Mouse (Mus musculus) left cerebral cortex, postnatal 10 days (tissue): ENCODE results near the gene Atrn. TPM values are rescaled to one million over a fixed set of nuclear protein-coding genes. Genes with fewer than 3 reads are reported as not detected.
A peak's percentile ranks its signal among the peaks of the same experiment; 100 is the strongest.

Experiments used
- DNase-seq, 2 experiments: peaks; one replicate each; pipeline ENCODE4 v3.0.0; 2021 to 2022; ENCODE audit warnings: low spot score in 2 of 2, mixed read lengths in 1 of 2; ENCODE audit errors: extremely low spot score in 1 of 2
- intact Hi-C: fragments of 180-260 bp; cut with DNase I; formaldehyde crosslinking; loops from one replicate; pipeline ENCODE4 v1.15.1; 2025
- total RNA-seq, 2 experiments: library from RNA; stranded (reverse); gene quantifications; 2 replicates each; pipeline ENCODE4 v1.2.3; 2021

The Atrn gene
- total RNA-seq, result 100 to 1,000 TPM; 117 to 120 TPM

GRCm38 (mm10) chr2:130905751-130906583 lies at the start of gene Atrn, which contains the start of gene 4930402H24Rik:
Atrn (plus strand) TSS chr2:130906495.
4930402H24Rik (minus strand) TSS chr2:130906406.
- DNase-seq, result peak; percentile 83 to 96
- intact Hi-C loops, result loop anchor here (5.0 kb wide), 2 partner anchors 41 to 64 kb away; no protein-coding TSS in a partner anchor

GRCm38 (mm10) chr2:130862091-130862490 lies 44.2 kb upstream of the Atrn start:
- no peak for DNase-seq
- intact Hi-C loops, result no loop called here

- intact Hi-C loops, result no loop called here
- DNase-seq, result no peak
Observed at GRCm38 (mm10) chr2:130870916-130871315, 35.4 kb upstream of the Atrn start.

- no peak for DNase-seq
Observed at GRCm38 (mm10) chr2:130877376-130877775, 28.9 kb upstream of the Atrn start.

GRCm38 (mm10) chr2:130886983-130887382 lies 19.3 kb upstream of the Atrn start:
- intact Hi-C loops, result no loop called here

More at GRCm38 (mm10) chr2:130877376-130877775, 28.9 kb upstream of the Atrn start:
- intact Hi-C loops, result no loop called here

GRCm38 (mm10) chr2:130887456-130887855 lies 18.8 kb upstream of the Atrn start:
- no peak for DNase-seq

More at GRCm38 (mm10) chr2:130886983-130887382, 19.3 kb upstream of the Atrn start:
- DNase-seq, result no peak

GRCm38 (mm10) chr2:130896944-130897343 lies 9.4 kb upstream of the Atrn start:
- DNase-seq, result no peak
- intact Hi-C loops, result loop anchor here (5.0 kb wide), 1 partner anchor 40 kb away; no protein-coding TSS in a partner anchor

More at GRCm38 (mm10) chr2:130887456-130887855, 18.8 kb upstream of the Atrn start:
- intact Hi-C loops, result no loop called here

- intact Hi-C loops, result loop anchor here (5.0 kb wide), 1 partner anchor 41 kb away; no protein-coding TSS in a partner anchor
- no peak for DNase-seq
Observed at GRCm38 (mm10) chr2:130897856-130898255, 8.4 kb upstream of the Atrn start.

- DNase-seq, result no peak
- intact Hi-C loops, result loop anchor here (5.0 kb wide), 1 partner anchor 41 kb away; no protein-coding TSS in a partner anchor
Observed at GRCm38 (mm10) chr2:130898783-130899182, 7.5 kb upstream of the Atrn start.

GRCm38 (mm10) chr2:130906584-130907315 lies 455 bp downstream of the Atrn start:
- intact Hi-C loops, result loop anchor here (5.0 kb wide), 2 partner anchors 41 to 64 kb away; no protein-coding TSS in a partner anchor
- peak; percentile 10 to 58 for DNase-seq

GRCm38 (mm10) chr2:130911691-130912090 lies 5.4 kb downstream of the Atrn start:
- no peak for DNase-seq
- intact Hi-C loops, result no loop called here

- no peak for DNase-seq
- intact Hi-C loops, result no loop called here
Observed at GRCm38 (mm10) chr2:130914873-130915272, 8.6 kb downstream of the Atrn start.

- DNase-seq, result no peak
- intact Hi-C loops, result no loop called here
Observed at GRCm38 (mm10) chr2:130916521-130917147, 10.3 kb downstream of the Atrn start.

GRCm38 (mm10) chr2:130917686-130918085 lies 11.4 kb downstream of the Atrn start:
- intact Hi-C loops, result no loop called here
- no peak for DNase-seq

- no peak for DNase-seq
- intact Hi-C loops, result no loop called here
Observed at GRCm38 (mm10) chr2:130919062-130919593, 12.8 kb downstream of the Atrn start.

- no peak for DNase-seq
- intact Hi-C loops, result no loop called here
Observed at GRCm38 (mm10) chr2:130924950-130925349, 18.7 kb downstream of the Atrn start.

- intact Hi-C loops, result no loop called here
- no peak for DNase-seq
Observed at GRCm38 (mm10) chr2:130928031-130928430, 21.7 kb downstream of the Atrn start.

- intact Hi-C loops, result no loop called here
- DNase-seq, result no peak
Observed at GRCm38 (mm10) chr2:130928530-130928929, 22.2 kb downstream of the Atrn start.

GRCm38 (mm10) chr2:130929994-130930393 lies 23.7 kb downstream of the Atrn start:
- intact Hi-C loops, result no loop called here

More at GRCm38 (mm10) chr2:130929994-130930393, 23.7 kb downstream of the Atrn start:
- no peak for DNase-seq
